Mouse (Mus musculus) layer of hippocampus, postnatal 25 days (tissue): ENCODE data around the gene Taf4. TPM values are rescaled to one million over a fixed set of nuclear protein-coding genes. Genes with fewer than 3 reads are reported as not detected.

Experiments used
- DNase-seq, 2 experiments: peaks; one replicate each; pipeline ENCODE4 v3.0.0; 2022; ENCODE audit warnings: mixed read lengths in 2 of 2, low spot score in 1 of 2; ENCODE audit errors: extremely low spot score in 1 of 2
- total RNA-seq, 2 experiments: library from RNA; stranded (reverse); gene quantifications; 2 replicates each; pipeline ENCODE4 v1.2.3; 2021

Gene Taf4
- total RNA-seq, 2 experiments from 2014 or later, result 19.4 to 21.0 TPM

DNA sequence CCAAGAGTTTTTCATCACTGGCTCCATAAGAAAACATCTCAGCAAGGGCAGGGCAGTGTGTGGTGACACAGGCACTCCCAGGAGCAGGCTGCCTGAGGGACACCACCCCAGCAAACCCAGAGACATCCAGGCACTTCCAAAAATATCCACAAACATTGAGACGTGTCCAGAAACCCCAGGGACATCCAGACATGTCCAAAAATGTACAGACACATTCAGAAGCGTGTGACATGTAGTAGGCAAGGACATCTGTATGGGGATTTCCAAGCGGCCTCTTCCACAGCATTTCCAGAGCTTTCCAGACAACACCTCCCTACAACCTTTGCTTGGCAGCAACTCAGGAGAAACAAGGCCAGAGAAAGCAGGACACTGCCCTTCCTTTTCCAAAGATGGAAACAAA is 108.8 kb downstream of the Taf4 start:
- no peak for DNase-seq

DNA sequence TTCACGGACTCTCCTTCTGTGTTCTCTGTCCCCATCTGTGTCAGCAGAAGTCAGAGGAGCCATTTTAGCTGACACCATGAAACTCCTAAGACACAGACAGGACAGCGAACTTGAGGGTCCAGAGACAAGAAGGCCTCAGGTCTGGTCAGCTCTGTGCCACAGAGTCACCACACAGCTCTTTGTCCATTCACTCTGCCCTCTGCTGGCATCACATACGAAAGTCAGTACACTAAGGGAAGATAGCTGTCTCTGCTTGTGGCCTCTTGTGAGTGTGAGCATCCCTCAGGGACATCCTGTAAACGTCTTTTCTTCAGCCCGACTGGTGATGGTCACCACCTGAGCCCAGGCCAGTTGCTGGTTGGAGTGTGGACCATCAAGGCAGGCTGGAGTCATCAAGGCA is 111.3 kb downstream of the Taf4 start:
- DNase-seq, result no peak

DNA sequence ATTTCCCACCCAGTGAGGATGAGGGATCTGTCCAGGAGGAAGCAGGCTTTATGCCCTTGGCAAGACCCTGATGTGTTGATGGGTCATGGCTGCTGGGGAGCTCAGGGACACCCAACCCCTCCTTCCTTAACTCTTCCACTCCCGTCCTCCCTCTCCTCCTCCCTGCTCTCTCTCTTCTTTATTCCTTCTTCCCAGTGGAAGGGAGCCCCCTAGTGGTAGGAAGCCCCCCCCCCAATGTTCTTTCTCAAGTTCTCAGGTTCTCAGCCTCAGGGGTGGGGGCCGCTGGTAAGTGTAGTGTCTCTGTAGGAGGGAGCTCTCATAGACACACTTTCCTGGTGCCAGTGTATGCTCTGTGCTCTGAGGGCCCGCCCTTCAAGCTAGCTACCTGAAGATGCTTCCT is 113.2 kb downstream of the Taf4 start:
- peak in 1 of 2 experiments; percentile 32 for DNase-seq

DNA sequence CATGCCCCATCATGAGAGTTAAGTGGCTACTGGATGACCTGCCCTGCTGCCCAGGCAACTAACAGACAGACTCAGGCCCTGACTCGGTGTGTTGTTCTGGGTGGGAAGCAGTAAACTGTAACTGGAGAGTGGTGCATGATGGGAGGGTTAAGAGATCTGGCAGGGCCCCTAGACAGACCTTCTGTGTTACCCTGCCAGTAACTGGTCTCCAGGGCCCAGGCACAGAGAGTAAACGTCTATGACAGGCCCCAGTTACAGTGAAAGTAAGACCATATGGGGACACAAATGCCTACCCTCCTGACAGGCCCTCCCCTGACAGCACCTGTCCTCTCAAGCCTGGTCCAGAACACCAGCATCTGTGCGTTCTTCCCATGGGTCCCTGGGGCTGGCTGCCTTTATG is 113.8 kb downstream of the Taf4 start:
- no peak for DNase-seq

Other genes starting within 250 kb of the Taf4 start
- gene Lsm14b, start 48.3 kb upstream of the Taf4 start, total RNA-seq, result 100 to 1,000 TPM; 101 to 108 TPM
- 100 to 1,000 TPM; 181 to 185 TPM for gene Psma7, start 65.8 kb upstream of the Taf4 start, total RNA-seq
- 10 to 100 TPM; 37.7 to 43.3 TPM for gene Ss18l1, start 65.9 kb upstream of the Taf4 start, total RNA-seq
- gene Mtg2, start 93.9 kb upstream of the Taf4 start, total RNA-seq, result 10 to 100 TPM; 17.6 to 17.9 TPM
- 10 to 100 TPM; 45.3 to 50.7 TPM for gene Hrh3, start 127.8 kb upstream of the Taf4 start, total RNA-seq
- 10 to 100 TPM; 46.6 to 47.0 TPM for gene Osbpl2, start 142.7 kb upstream of the Taf4 start, total RNA-seq
- 100 to 1,000 TPM; 104 to 108 TPM for gene Adrm1, start 194.8 kb upstream of the Taf4 start, total RNA-seq
- gene Lama5, start 249.2 kb upstream of the Taf4 start, total RNA-seq, result 10 to 100 TPM in 1 of 2 experiments, 1 to 10 TPM in 1; 5.7 to 10.2 TPM